Mouse (Mus musculus) myocyte (in vitro differentiated cells): ENCODE data around the gene Zfp811. TPM values are rescaled to one million over a fixed set of nuclear protein-coding genes. Genes with fewer than 3 reads are reported as not detected.

Experiments used
- H3K27me3 ChIP-seq: one replicate; pipeline ENCODE4 v1.6.1; 2011; ENCODE audit not compliant: control insufficient read depth, insufficient read depth, insufficient read length
- H3K36me3 ChIP-seq: one replicate; pipeline ENCODE4 v1.6.1; 2011; ENCODE audit not compliant: control insufficient read depth, insufficient read depth
- H3K4me2 ChIP-seq: one replicate; pipeline ENCODE4 v1.6.1; 2011; ENCODE audit warnings: low read depth, control low read depth
- H3K4me3 ChIP-seq: one replicate; pipeline ENCODE4 v1.5.1; 2011; ENCODE audit warnings: mild to moderate bottlenecking, control low read depth, moderate library complexity
- H3K79me2 ChIP-seq: one replicate; pipeline ENCODE4 v1.6.1; 2011; ENCODE audit not compliant: control insufficient read depth, insufficient read depth
- H3ac ChIP-seq: one replicate; pipeline ENCODE4 v1.6.1; 2011; ENCODE audit not compliant: control insufficient read depth, insufficient read length
- CEBPB ChIP-seq: IDR thresholded peaks from 2 replicates; pipeline ENCODE4 v1.6.1; 2011; ENCODE audit warnings: mild to moderate bottlenecking, moderate library complexity; ENCODE audit not compliant: poor library complexity, insufficient read depth, severe bottlenecking
- E2F4 ChIP-seq: IDR thresholded peaks from one replicate; pipeline ENCODE4 v1.6.1; 2011; ENCODE audit warnings: mild to moderate bottlenecking, control low read depth, moderate library complexity; ENCODE audit not compliant: insufficient read depth
- MAX ChIP-seq: IDR thresholded peaks from one replicate; pipeline ENCODE4 v1.6.1; 2011; ENCODE audit warnings: low read depth, mild to moderate bottlenecking, control low read depth
- MYOD1 ChIP-seq, 3 experiments: IDR thresholded peaks; one replicate each; pipeline ENCODE4 v1.6.1; 2011; ENCODE audit warnings: control low read depth in 2 of 3, low read depth in 2 of 3, mild to moderate bottlenecking in 2 of 3, moderate library complexity in 1 of 3; ENCODE audit not compliant: insufficient read length in 2 of 3, control insufficient read depth in 1 of 3
- MYOG ChIP-seq, 3 experiments: IDR thresholded peaks; one replicate each; pipeline ENCODE4 v1.6.1; 2011; ENCODE audit warnings: control low read depth in 2 of 3, low read depth in 2 of 3, mild to moderate bottlenecking in 2 of 3; ENCODE audit not compliant: insufficient read length in 2 of 3, control insufficient read depth in 1 of 3, insufficient read depth in 1 of 3
- POLR2A ChIP-seq: IDR thresholded peaks from one replicate; pipeline ENCODE4 v1.6.1; 2011; ENCODE audit warnings: low read depth, mild to moderate bottlenecking, control low read depth, moderate library complexity; ENCODE audit not compliant: insufficient read length
- POLR2AphosphoS2 ChIP-seq: IDR thresholded peaks from one replicate; pipeline ENCODE4 v1.6.1; 2011; ENCODE audit warnings: low read depth, control low read depth; ENCODE audit not compliant: insufficient read length
- REST ChIP-seq: IDR thresholded peaks from one replicate; pipeline ENCODE4 v1.6.1; 2011; ENCODE audit warnings: mild to moderate bottlenecking, control low read depth, moderate library complexity; ENCODE audit not compliant: insufficient read depth, insufficient read length
- SRF ChIP-seq: IDR thresholded peaks from one replicate; pipeline ENCODE4 v1.6.1; 2011; ENCODE audit warnings: low read depth; ENCODE audit not compliant: control insufficient read depth, insufficient read length
- TCF12 ChIP-seq: IDR thresholded peaks from one replicate; pipeline ENCODE4 v1.6.1; 2011; ENCODE audit warnings: mild to moderate bottlenecking, control low read depth; ENCODE audit not compliant: poor library complexity, insufficient read depth, severe bottlenecking
- TCF3 ChIP-seq: IDR thresholded peaks from one replicate; pipeline ENCODE4 v1.6.1; 2011; ENCODE audit warnings: low read depth, control low read depth; ENCODE audit not compliant: insufficient read length
- USF1 ChIP-seq: IDR thresholded peaks from one replicate; pipeline ENCODE4 v1.6.1; 2011; ENCODE audit warnings: low read depth, mild to moderate bottlenecking, control low read depth, moderate library complexity
- polyA plus RNA-seq: library from polyadenylated mRNA; unstranded; fragments of >200 nt; fragmentation: generic; extraction: Trizol; gene quantifications from one replicate; pipeline ENCODE4 v1.2.1, GENCODE M21; 2012; ENCODE audit warnings: missing spikeins

The Zfp811 gene
- polyA plus RNA-seq, 1 experiment = 0.02 TPM

- H3K27me3 ChIP-seq = no peaks in the 10 kb centered on the region
- TF ChIP-seq E2F4 (no peak), MAX (no peak), SRF (no peak), POLR2AphosphoS2 (no peak), CEBPB (no peak), TCF12 (no peak), REST (no peak), TCF3 (no peak), MYOG (IDR thresholded peaks at IDR 0.05; ENCODE audit: control insufficient read depth in 1 of 3, insufficient read depth in 1 of 3, insufficient read length in 2 of 3, low read depth in 2 of 3) (no peak), USF1 (no peak), MYOD1 (IDR thresholded peaks at IDR 0.05; ENCODE audit: control insufficient read depth in 1 of 3, insufficient read length in 2 of 3, low read depth in 2 of 3) (no peak), POLR2A (no peak)
- H3ac ChIP-seq = no peak overlapping the region
- no peak overlapping the region for H3K4me2 ChIP-seq
- peaks cover 21% of the 10 kb centered on the region for H3K79me2 ChIP-seq
- no peak overlapping the region for H3K4me3 ChIP-seq
- peaks cover 13% of the 10 kb centered on the region for H3K36me3 ChIP-seq
These were observed 43.3 kb downstream of the Zfp811 start for GRCm38 (mm10) chr17:32766422-32766821.

- Histone ChIP-seq H3K79me2 (no peaks in the 10 kb centered on the region), H3ac (no peak overlapping the region), H3K4me3 (no peak overlapping the region), H3K36me3 (no peaks in the 10 kb centered on the region), H3K4me2 (no peak overlapping the region), H3K27me3 (peaks cover 5% of the 10 kb centered on the region)
- TF ChIP-seq REST (no peak), POLR2AphosphoS2 (no peak), MYOD1 (IDR thresholded peaks at IDR 0.05; ENCODE audit: control insufficient read depth in 1 of 3, insufficient read length in 2 of 3, low read depth in 2 of 3) (no peak), MAX (no peak), E2F4 (no peak), SRF (no peak), USF1 (no peak), POLR2A (no peak), TCF12 (no peak), MYOG (IDR thresholded peaks at IDR 0.05; ENCODE audit: control insufficient read depth in 1 of 3, insufficient read depth in 1 of 3, insufficient read length in 2 of 3, low read depth in 2 of 3) (no peak), TCF3 (no peak), CEBPB (no peak)
These were observed 52.4 kb downstream of the Zfp811 start for GRCm38 (mm10) chr17:32757331-32757730.

- Histone ChIP-seq H3K4me3 (no peak overlapping the region), H3K27me3 (peaks cover 5% of the 10 kb centered on the region), H3K36me3 (no peaks in the 10 kb centered on the region), H3K79me2 (no peaks in the 10 kb centered on the region), H3K4me2 (no peak overlapping the region), H3ac (no peak overlapping the region)
- TF ChIP-seq REST (no peak), SRF (no peak), MYOD1 (IDR thresholded peaks at IDR 0.05; ENCODE audit: control insufficient read depth in 1 of 3, insufficient read length in 2 of 3, low read depth in 2 of 3) (no peak), TCF3 (no peak), USF1 (no peak), POLR2A (no peak), CEBPB (no peak), TCF12 (no peak), POLR2AphosphoS2 (no peak), MAX (no peak), E2F4 (no peak)
These were observed 56.1 kb downstream of the Zfp811 start for GRCm38 (mm10) chr17:32753634-32754033.

- no peak overlapping the region for H3ac ChIP-seq
These were observed 56.8 kb downstream of the Zfp811 start for GRCm38 (mm10) chr17:32752813-32753360.

GRCm38 (mm10) chr17:32750611-32751010, 59.1 kb downstream of the Zfp811 start:
- Histone ChIP-seq H3K4me2 (no peak overlapping the region), H3K27me3 (peaks cover 5% of the 10 kb centered on the region), H3ac (no peak overlapping the region), H3K36me3 (no peaks in the 10 kb centered on the region), H3K4me3 (no peak overlapping the region), H3K79me2 (no peaks in the 10 kb centered on the region)
- TF ChIP-seq CEBPB (no peak), SRF (no peak), TCF12 (no peak), POLR2A (no peak), E2F4 (no peak)

More at GRCm38 (mm10) chr17:32752813-32753360, 56.8 kb downstream of the Zfp811 start:
- Histone ChIP-seq H3K36me3 (no peaks in the 10 kb centered on the region), H3K4me2 (no peak overlapping the region), H3K4me3 (no peak overlapping the region), H3K79me2 (no peaks in the 10 kb centered on the region), H3K27me3 (peaks cover 5% of the 10 kb centered on the region)
- TF ChIP-seq TCF3 (no peak), MYOD1 (IDR thresholded peaks at IDR 0.05; ENCODE audit: control insufficient read depth in 1 of 3, insufficient read length in 2 of 3, low read depth in 2 of 3) (no peak)

Other genes starting within 250 kb of the Zfp811 start
- not detected for gene Cyp4f37, start 188.6 kb downstream of the Zfp811 start, polyA plus RNA-seq
- gene Cyp4f40, start 151.0 kb downstream of the Zfp811 start, polyA plus RNA-seq = 1.9 TPM
- gene Cyp4f15, start 124.3 kb downstream of the Zfp811 start, polyA plus RNA-seq = not detected
- gene Zfp871, start 21.6 kb downstream of the Zfp811 start, polyA plus RNA-seq = 1.7 TPM
- 1.4 TPM for gene Zfp799, start 20.3 kb upstream of the Zfp811 start, polyA plus RNA-seq
- gene Zfp870, start 81.7 kb upstream of the Zfp811 start, polyA plus RNA-seq = 0.91 TPM
- 0.02 TPM for gene Cyp4f14, start 107.4 kb upstream of the Zfp811 start, polyA plus RNA-seq
- 6.1 TPM for gene Cyp4f13, start 137.5 kb upstream of the Zfp811 start, polyA plus RNA-seq
- 1.3 TPM for gene Zfp472, start 155.9 kb upstream of the Zfp811 start, polyA plus RNA-seq
- gene Zfp952, start 183.2 kb upstream of the Zfp811 start, polyA plus RNA-seq = 2.3 TPM
- 0.83 TPM for gene Zfp763, start 223.5 kb upstream of the Zfp811 start, polyA plus RNA-seq